Mouse (Mus musculus) 3134 (cell line): Measurements from ENCODE around the gene Fam117b.
A peak's percentile ranks its signal among the peaks of the same experiment; 100 is the strongest.

Experiments used
- DNase-seq: peaks from one replicate; pipeline ENCODE4 v3.0.0-alpha.2; 2011; ENCODE audit warnings: low spot score; ENCODE audit not compliant: insufficient read length; ENCODE audit errors: extremely low read depth

The Fam117b gene

GRCm38 (mm10) chr1:59913195-59913868 lies 526 bp downstream of the Fam117b start:
- DNase-seq = peak; percentile 52

GRCm38 (mm10) chr1:59913869-59914225 lies 1.0 kb downstream of the Fam117b start:
- DNase-seq = peak; percentile 62

- DNase-seq = no peak
Measured at GRCm38 (mm10) chr1:59914799-59915198, 2.0 kb downstream of the Fam117b start.

- DNase-seq = peak; percentile 35
Measured at GRCm38 (mm10) chr1:59915843-59916610, 3.2 kb downstream of the Fam117b start.

- no peak for DNase-seq
Measured at GRCm38 (mm10) chr1:59917401-59917800, 4.6 kb downstream of the Fam117b start.

- DNase-seq = no peak
Measured at GRCm38 (mm10) chr1:59918075-59918474, 5.3 kb downstream of the Fam117b start.

- DNase-seq = no peak
Measured at GRCm38 (mm10) chr1:59923201-59923600, 10.4 kb downstream of the Fam117b start.

GRCm38 (mm10) chr1:59923673-59924072 lies 10.9 kb downstream of the Fam117b start:
- DNase-seq = no peak

- no peak for DNase-seq
Measured at GRCm38 (mm10) chr1:59924411-59924810, 11.6 kb downstream of the Fam117b start.

GRCm38 (mm10) chr1:59926021-59926672 lies 13.3 kb downstream of the Fam117b start:
- no peak for DNase-seq

- DNase-seq = no peak
Measured at GRCm38 (mm10) chr1:59927131-59927680, 14.4 kb downstream of the Fam117b start.

GRCm38 (mm10) chr1:59930926-59931325 lies 18.1 kb downstream of the Fam117b start:
- DNase-seq = no peak

GRCm38 (mm10) chr1:59932991-59933390 lies 20.2 kb downstream of the Fam117b start:
- no peak for DNase-seq

- no peak for DNase-seq
Measured at GRCm38 (mm10) chr1:59941063-59941462, 28.3 kb downstream of the Fam117b start.

GRCm38 (mm10) chr1:59942057-59942790 lies 29.4 kb downstream of the Fam117b start:
- no peak for DNase-seq

- DNase-seq = peak; percentile 12
Measured at GRCm38 (mm10) chr1:59943825-59944224, 31.0 kb downstream of the Fam117b start.

- no peak for DNase-seq
Measured at GRCm38 (mm10) chr1:59945969-59946368, 33.2 kb downstream of the Fam117b start.

- DNase-seq = no peak
Measured at GRCm38 (mm10) chr1:59947509-59947908, 34.7 kb downstream of the Fam117b start.

- DNase-seq = no peak
Measured at GRCm38 (mm10) chr1:59957206-59957605, 44.4 kb downstream of the Fam117b start.

GRCm38 (mm10) chr1:59959941-59960340 lies 47.1 kb downstream of the Fam117b start:
- no peak for DNase-seq
